Mouse (Mus musculus) left cerebral cortex, postnatal 4 days (tissue): ENCODE data around the gene Hoxc13. TPM values are rescaled to one million over a fixed set of nuclear protein-coding genes. Genes with fewer than 3 reads are reported as not detected.

Experiments used
- DNase-seq: peaks from one replicate; pipeline ENCODE4 v3.0.0-alpha.2; 2022
- intact Hi-C: fragments of 180-260 bp; cut with DNase I; formaldehyde crosslinking; loops from one replicate; pipeline ENCODE4 v1.15.1; 2025
- total RNA-seq, 2 experiments: library from RNA; stranded (reverse); gene quantifications; 2 replicates each; pipeline ENCODE4 v1.2.3; 2021

Gene Hoxc13
- not detected for total RNA-seq

GRCm38 (mm10) chr15:102921053-102922011 lies at the start of gene Hoxc13:
Hoxc13 (plus strand) TSS chr15:102921103.
- no peak for DNase-seq
- intact Hi-C loops, result no loop called here

GRCm38 (mm10) chr15:102885803-102886202 lies 35.1 kb upstream of the Hoxc13 start:
- no peak for DNase-seq
- intact Hi-C loops, result no loop called here

- intact Hi-C loops, result no loop called here
- no peak for DNase-seq
These were observed 25.8 kb upstream of the Hoxc13 start for GRCm38 (mm10) chr15:102895115-102895514.

GRCm38 (mm10) chr15:102904946-102905345 lies 16.0 kb upstream of the Hoxc13 start:
- intact Hi-C loops, result no loop called here
- DNase-seq, result no peak

GRCm38 (mm10) chr15:102909536-102909935 lies 11.4 kb upstream of the Hoxc13 start:
- intact Hi-C loops, result no loop called here
- no peak for DNase-seq

GRCm38 (mm10) chr15:102910038-102910437 lies 10.9 kb upstream of the Hoxc13 start:
- no peak for DNase-seq
- intact Hi-C loops, result no loop called here

GRCm38 (mm10) chr15:102910496-102911095 lies 10.3 kb upstream of the Hoxc13 start:
- DNase-seq, result no peak
- intact Hi-C loops, result no loop called here

- intact Hi-C loops, result no loop called here
- DNase-seq, result no peak
These were observed 7.8 kb upstream of the Hoxc13 start for GRCm38 (mm10) chr15:102913038-102913585.

GRCm38 (mm10) chr15:102917972-102918572 lies 2.8 kb upstream of the Hoxc13 start:
- DNase-seq, result no peak
- intact Hi-C loops, result no loop called here

GRCm38 (mm10) chr15:102918611-102919265 lies 2.2 kb upstream of the Hoxc13 start:
- DNase-seq, result no peak
- intact Hi-C loops, result no loop called here

- intact Hi-C loops, result no loop called here
These were observed 1.3 kb upstream of the Hoxc13 start for GRCm38 (mm10) chr15:102919336-102920180.

GRCm38 (mm10) chr15:102920619-102921018 lies 284 bp upstream of the Hoxc13 start:
- no peak for DNase-seq
- intact Hi-C loops, result no loop called here

More at GRCm38 (mm10) chr15:102919336-102920180, 1.3 kb upstream of the Hoxc13 start:
- no peak for DNase-seq

GRCm38 (mm10) chr15:102922012-102922362 lies 1.1 kb downstream of the Hoxc13 start:
- intact Hi-C loops, result no loop called here
- no peak for DNase-seq

GRCm38 (mm10) chr15:102922636-102923500 lies 2.0 kb downstream of the Hoxc13 start:
- no peak for DNase-seq
- intact Hi-C loops, result no loop called here

GRCm38 (mm10) chr15:102927032-102927645 lies 6.2 kb downstream of the Hoxc13 start:
- DNase-seq, result no peak
- intact Hi-C loops, result no loop called here

GRCm38 (mm10) chr15:102931706-102932358 lies 10.9 kb downstream of the Hoxc13 start:
- intact Hi-C loops, result no loop called here
- DNase-seq, result no peak

GRCm38 (mm10) chr15:102934438-102934837 lies 13.5 kb downstream of the Hoxc13 start:
- intact Hi-C loops, result no loop called here
- DNase-seq, result no peak

GRCm38 (mm10) chr15:102934897-102935296 lies 14.0 kb downstream of the Hoxc13 start:
- DNase-seq, result no peak
- intact Hi-C loops, result no loop called here
